Mouse (Mus musculus) lung, adult 2 months (tissue): Measurements from ENCODE around the gene Wdfy1.

ENCODE experiments used
- CTCF ChIP-seq: fragments of 200-500 bp; IDR thresholded peaks from 2 replicates; pipeline ENCODE4 v1.5.1; 2011; ENCODE audit warnings: mild to moderate bottlenecking, low read length, control low read depth; ENCODE audit not compliant: insufficient read depth
- POLR2A ChIP-seq: fragments of 200-500 bp; IDR thresholded peaks from 2 replicates; pipeline ENCODE4 v1.6.1; 2011; ENCODE audit warnings: low read depth, mild to moderate bottlenecking, control low read depth, low read length, borderline replicate concordance; ENCODE audit errors: extremely low read depth

DNA sequence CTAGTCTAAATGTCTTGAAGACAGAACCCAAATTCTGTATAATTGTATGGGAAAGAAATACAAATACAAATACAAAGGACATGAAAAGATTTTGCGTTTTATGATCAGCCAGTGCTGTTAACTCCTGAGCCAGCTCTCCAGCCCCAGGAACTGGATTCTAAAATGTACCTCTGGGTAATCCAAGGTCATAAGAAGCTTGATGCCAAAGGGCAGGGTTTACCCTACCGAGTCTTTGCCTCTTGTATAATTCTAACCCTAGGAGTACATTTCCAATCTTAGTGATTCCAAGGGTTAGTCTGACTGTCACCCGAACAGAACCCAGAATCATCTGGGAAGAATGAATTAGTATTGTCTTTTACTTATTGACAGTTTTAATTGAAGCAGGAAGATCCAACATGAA, 39.5 kb upstream of the Wdfy1 start:
- TF ChIP-seq POLR2A = no peak
- TF ChIP-seq CTCF = no peak
